Mouse (Mus musculus) cerebellum, postnatal 14 days (tissue): ENCODE results near the gene Slc50a1.

Source experiments
- DNase-seq, 2 experiments: peaks; one replicate each; pipeline ENCODE4 v3.0.0; 2021; ENCODE audit warnings: mixed read lengths in 2 of 2

The Slc50a1 gene

DNA sequence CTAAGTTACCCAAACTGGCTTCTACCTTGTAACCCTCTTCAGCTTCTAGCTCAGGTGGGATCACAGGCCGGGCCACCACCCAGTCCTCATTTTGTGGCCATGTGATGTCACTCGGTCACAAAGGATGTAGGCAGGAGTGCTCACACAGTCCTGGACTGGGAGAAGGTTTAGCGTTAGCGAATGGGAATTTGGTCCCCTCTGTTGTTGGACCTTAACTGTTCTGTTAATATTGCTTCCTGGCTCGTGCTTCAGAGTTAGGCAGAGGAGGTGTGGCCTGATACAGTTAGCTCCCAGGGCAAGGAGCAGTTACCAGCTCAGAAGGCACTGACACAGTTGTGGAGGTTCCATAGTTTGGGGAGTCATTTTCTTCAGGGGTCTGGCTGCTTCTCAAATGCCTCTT, 23.8 kb upstream of the Slc50a1 start:
- DNase-seq = no peak

DNA sequence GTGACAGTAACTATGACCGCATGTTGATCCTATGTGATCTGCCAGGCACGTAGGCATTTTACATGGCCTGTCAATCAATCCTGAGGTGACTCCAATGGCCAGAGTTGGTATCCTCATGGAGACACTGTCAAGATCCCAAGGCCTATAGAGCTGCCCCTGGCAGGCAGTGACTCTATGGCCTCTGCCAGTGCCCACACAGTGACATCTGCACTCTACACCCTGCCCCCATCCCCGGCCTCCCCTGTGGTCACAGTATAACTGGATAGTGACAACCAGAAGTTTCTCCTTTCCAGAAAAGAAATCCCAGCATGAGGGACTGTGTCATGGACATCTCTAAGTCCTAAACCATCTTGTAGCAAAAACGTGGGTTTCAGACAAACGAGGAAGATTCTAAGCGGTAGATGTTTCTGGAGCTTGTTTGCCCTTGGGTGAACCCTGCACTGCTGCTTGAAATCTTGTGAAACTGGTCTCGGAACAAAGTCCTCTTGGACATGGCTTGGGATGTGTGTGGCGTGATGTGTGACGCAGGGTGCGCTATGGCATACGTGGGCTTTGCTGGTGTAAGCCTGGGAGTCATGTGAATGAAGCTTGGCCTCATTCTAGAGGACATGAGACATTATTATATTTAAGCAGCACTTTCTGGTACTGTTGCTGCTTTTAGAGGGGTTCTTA, 23.0 kb upstream of the Slc50a1 start:
- DNase-seq = no peak

DNA sequence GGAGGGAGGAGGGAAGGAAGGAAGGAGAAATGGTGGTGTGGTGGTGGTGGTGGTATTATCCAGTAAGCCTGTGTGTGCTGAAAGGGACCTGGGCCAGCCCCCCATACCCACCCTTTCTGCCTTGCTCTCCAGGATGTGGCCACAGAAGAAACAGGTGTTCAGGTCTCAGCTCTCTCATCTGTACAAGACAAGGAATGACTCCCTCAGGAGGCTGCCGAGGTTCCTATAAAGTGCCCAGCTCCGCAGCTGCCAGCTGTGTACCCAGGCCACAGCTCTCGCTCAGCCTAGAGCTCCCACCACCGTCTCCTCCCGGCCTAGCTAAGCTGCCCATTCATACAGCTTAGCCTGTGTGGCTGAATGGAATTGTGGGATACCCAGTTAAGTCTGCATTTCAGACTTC, 21.9 kb upstream of the Slc50a1 start:
- DNase-seq = no peak

DNA sequence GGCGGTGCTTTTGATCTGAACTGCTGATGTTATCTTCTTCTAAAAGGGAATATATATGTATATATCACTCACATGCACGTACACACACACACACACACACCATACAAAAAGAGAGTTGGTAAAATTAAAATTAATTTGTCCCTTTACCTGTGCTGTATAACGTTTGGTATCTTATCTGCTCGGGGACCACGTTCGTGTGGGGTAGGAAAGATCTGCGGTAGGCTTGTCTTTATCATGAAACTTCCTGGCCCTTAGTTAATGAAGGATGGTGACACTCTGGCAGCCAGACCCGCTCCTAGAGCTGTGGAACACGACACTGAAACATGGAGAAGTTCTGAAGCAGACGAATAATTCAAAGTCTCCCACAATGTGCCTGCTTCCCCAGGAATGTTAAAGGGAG, 21.5 kb upstream of the Slc50a1 start:
- no peak for DNase-seq

DNA sequence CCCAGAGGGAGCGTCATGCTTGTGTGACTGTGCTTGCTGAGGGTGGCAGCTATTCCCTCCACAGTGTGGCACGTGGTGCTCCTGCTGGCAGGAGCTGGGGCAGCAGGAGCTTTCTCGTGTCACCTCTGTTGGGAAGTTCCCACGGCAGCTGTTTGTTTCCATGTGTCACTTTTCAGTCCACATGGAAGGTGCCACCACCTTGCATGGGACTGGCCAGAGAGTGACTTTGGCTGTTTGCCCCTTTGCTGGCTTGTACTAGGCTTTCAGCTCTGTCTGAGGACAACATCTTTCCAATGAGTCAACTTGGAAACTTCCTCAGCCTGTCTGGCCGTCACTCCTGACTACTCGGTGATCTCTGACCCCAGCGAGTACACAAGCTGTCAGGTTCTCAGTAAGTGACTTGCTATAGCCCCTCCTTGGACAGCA, 18.1 kb upstream of the Slc50a1 start:
- DNase-seq = no peak

DNA sequence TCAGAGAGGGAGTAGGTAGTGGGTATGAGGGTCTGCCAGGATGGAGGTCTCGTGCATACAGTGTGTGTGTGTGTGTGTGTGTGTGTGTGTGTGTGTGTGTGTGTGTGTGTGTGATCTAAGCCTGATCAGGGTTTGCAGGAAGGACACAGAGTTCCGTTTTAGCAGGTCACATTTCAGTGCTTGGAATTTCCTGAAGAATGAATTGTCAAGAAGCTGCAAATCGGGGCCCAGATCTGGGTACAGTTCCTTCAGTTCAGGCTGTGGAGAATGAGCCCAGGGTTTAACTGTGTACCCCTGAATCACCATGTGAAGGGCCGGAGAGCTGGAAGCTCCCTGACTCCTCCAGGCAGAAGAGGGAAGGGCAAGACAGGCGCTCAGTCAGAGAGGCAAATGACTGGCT, 16.9 kb upstream of the Slc50a1 start:
- no peak for DNase-seq

DNA sequence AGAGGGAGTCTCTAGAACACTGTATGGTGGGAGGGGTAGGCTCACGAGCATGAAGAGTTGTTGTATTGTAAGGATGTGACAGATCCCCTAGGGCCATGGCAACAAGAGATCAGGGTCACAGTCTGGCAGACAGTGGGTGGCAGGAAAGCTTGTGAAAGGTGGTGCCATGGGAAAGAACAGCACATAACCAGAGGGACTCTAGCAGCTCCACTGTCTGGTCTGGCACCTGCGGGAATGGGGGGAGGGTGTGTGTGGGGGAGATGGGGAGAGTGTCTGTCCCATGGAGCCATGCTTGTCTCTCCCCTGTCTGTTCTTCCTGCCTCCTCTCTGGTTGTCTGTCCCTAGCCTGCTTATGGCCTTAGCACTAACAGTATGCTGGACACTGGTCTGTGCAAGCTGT, 15.2 kb upstream of the Slc50a1 start:
- no peak for DNase-seq

DNA sequence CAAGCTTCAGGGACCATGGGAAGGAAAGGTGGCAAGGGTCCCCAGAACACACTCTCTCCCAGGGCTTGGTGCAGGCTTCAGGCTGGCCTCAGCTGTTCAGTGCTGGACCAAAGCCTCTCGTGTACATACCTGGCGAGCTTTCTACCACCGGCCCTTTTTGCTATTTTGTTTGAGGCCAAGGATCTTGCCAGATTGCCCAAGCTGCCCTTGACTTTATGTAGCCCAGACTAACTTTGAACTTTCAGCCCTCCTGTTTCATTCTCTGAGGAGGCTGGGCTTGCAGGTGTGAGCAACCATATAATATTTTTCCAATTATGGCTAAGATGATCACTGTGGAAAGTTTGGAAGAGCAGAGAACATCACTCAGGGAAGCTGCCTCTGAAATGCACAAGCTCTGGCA, 13.9 kb upstream of the Slc50a1 start:
- no peak for DNase-seq

DNA sequence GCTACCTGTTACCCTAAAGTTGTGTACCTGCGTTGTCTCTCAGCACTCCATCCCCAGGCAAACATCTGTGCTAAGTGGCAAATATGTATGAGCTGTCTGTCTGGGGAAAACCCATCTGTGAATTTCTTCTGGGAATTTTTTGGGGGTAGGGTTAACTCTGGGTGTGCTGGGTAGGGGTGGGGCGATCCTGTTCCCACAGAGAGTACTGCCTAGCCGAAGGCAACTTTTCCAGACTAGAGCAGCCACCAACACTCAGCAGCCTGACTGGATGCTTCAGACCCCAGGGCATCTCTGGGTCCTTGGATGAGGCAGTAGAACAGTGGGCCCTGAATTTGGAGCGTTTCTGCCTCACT, 11.9 kb upstream of the Slc50a1 start:
- no peak for DNase-seq

DNA sequence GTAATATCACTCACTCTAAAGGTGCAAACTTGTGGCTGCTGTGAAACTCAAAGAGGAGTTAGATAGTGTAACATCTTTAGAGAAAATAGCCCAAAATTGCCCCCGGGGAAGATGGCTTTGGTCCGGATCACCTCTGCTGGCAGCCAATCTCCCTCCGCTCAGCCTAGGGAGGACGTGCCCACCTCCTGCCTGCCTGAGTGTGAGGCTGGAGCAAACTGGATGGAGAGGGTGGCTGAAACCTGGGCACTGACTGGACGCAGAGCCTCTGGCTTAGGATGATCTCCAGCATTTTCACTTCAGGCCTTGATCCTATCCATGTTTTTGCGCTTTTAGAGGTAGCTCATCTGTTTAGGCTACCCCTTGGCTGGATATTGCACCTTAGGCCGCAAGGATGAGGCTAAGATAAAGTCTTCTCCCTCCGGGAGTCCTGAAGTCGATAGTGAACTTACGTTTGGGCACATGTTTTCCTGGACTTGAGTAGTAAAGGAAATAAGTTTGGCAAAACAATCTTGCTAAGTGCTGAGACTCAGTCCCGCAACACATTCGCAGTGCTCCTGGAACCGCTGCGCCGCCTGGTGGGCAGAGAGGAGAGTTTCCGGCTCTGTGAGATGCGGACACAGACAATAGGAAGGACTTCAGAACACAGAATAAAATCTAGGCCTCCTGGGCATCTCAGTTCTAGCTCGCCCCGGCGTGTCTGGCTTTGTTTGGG, 11.4 kb upstream of the Slc50a1 start:
- DNase-seq = peak; percentile 92 to 93

DNA sequence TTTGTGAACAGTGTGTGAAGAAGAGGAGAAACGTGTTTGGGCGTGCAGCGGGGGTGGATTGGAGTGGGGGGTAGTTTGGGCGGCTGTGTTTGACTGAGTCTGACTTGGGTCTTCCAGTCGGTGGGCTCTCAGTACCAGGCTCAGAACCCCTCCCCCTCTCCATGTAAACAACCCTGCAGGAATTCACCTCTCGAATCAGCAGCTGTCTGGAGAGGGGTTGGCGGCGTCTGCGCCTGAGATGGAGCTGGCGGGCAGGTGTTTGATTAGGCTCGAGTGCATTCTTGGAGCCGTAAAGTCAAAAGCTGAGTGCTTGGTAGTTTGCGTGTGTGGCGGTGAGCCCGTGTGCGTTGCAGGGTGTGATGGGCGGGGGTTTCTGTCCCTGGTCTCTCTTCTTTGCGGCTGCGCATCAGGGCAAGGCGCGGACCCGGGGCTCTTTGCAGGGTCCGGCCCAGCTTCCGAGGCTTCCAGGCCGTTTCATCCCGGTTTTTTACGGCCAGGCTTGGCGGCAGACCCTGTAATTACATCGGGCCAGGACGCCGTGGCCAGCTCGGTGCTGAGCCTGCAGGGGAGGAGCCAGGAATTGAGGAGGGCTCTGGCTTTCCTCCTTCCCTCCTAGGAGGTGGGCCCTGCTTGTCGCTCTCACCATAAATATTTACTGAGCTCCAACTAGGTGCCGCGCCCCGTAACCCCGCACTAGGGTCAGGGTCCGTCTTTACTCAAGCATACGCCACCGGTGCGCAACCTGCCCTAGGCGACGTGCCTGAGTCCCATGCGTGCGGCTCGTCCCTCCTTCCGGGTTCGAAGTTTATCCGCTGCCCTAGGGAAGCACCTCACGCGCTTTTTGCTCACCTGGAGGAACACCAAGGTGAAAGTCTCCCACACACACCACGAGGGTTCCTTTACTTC, 10.5 kb upstream of the Slc50a1 start, which contains the start of gene Efna1:
TSS of gene Efna1 (minus strand) at position 537 of the 906 bp plus-strand sequence.
- peak; percentile 69 to 71 for DNase-seq

DNA sequence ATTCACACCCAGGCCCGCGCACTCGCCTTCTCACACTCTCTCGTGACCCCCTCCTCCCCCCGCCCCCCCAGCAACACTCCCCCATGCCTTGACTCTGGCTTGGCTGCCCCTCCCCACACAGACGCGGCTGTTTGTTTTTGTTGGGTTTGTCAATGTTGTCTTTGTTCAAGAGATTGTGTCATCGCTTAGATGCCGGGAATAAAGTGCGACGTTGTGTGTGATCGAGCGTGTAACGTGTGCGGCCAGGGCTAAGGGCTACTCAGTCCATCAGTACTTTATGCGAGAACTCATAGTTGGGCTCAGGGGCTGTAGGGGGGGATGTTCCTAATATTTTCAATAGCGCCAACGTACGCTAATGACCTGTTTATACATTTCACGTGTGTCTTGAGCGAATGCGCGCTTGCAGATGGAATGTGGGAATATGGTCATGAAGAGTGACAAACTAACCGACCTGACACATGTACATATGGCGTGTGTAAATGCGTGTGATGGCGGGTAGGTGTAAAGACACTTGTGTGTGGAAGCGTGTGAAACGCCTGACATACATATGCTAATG, 9.8 kb upstream of the Slc50a1 start:
- peak in 1 of 2 experiments; percentile 46 for DNase-seq

DNA sequence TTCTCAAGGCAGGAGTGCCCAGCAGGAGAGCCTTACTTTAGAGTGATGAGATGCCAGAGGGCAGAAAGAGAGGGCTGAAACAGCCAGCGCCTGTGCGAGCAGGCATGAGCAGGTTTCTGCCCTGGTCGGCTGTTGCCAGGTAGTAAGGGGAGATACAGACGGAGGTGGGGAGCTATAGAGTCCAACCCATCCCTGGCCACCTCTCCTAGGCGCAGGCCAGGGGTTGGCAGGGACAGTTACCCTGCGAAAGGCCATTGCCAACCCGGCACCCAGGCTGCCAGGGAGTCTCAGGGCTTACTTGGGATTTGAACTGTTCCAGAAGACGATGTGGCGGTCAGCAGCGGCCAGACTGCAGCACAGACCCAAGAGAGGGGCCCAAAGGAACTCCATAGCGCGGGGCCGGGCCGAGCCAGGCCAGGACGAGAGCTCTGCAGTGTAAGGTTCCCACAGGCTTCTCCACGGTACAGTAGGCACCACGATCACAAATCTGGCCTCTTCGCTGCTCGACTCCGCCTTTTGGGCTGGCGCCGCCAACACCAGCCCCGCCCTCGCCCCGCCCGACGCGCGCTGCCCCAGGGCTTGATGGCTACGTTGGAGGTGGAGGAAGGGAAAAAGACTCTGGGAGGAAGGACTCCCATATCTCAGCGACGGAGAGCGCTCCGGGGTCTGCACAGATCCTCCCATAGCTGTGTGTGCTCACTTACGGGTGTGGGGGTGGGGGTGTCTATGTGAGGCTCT, 9.0 kb upstream of the Slc50a1 start:
- peak; percentile 91 to 92 for DNase-seq

DNA sequence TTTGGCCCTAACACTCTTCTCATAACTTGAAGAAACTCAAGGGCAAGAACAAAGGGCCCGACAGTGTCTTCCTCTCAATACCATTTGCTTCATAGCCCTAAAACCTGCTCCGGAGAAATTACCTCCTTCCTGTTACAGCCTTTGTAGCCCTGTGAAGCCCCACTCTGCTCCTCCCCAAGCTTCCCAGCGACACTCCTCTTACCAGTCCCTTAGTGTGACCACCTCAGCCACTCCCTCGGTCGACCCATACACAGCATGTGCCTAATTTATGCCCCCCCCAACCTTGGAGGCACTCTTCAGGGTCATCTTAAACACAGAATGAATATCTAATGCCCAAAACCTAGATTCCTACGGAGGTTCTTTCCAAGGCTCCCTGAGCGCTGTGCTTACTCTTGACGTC, 8.3 kb upstream of the Slc50a1 start:
- peak in 1 of 2 experiments; percentile 24 for DNase-seq

DNA sequence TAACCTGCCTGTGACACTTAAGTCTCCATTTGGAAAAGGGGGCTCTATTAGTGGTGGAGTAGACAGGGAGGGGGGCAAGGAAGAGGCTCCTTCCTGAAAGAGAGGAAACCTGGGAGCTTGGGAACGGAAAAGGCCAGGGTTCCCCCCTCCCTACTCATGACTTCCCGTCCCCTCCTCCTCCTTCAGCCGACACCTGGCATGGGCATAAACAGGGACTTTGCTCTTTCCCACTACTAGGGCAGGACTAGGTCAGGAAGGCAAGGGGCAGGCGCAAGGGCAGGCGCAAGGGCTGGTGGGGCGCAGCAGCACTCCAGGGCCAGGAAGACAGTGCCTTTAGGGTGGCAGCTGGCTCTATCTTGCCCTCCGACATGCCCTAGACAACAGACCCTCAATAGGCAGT, 7.7 kb upstream of the Slc50a1 start:
- DNase-seq = peak in 1 of 2 experiments; percentile 27

DNA sequence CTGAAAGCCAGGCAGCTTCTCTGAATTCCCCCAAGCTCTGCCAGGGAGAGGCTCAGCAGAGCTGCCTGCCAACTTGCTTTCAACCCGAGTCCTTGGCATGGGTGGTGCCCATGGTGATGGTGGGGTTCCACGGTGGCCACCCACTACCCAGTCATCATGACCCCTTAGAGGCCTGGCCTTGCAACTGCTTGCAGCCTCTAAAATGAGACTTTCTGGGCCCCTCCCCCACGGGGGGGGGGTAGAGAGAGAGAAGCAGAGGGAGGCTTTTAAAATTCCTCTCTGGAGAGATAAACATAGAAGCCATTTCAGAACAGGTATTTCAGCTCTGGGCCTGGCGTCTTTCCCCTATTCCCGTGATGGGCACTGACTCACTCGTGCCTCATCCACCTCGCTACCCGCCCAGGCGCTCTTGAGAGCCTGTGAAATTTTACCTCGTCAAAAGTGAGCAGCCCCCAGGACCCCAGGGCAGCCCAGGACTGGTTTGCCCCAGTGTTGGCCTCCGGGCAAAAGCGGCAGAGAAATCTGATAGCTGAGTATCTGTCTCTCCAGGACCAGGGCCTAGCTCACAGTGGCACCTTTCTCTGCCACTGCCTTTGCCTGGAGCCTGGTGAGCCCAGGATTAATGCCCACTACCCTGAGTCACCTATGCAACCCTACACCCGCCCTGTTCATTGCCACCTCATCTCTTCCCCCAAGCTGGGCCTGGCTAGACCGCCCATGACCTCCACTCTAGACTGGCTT, 7.1 kb upstream of the Slc50a1 start:
- peak; percentile 32 to 40 for DNase-seq

DNA sequence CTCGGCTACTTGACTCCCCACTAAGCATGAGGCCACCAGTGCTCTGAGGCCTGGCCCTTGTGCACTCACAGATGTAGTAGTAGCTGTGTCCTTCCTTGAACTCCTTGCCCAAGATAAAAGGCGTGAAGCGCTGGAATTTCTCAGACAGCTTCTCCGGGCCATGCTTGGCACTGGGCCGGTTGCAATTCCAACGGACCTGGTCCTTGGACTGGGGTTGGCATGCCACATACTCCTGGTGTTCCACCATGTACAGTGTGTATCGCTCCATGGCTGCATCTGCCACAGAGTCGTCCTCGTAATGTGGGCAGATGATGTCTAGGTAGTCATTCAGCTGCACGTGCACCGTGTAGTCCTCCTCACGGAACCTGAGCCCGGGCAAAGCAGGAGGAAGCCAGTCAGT, 5.7 kb upstream of the Slc50a1 start:
- DNase-seq = no peak

DNA sequence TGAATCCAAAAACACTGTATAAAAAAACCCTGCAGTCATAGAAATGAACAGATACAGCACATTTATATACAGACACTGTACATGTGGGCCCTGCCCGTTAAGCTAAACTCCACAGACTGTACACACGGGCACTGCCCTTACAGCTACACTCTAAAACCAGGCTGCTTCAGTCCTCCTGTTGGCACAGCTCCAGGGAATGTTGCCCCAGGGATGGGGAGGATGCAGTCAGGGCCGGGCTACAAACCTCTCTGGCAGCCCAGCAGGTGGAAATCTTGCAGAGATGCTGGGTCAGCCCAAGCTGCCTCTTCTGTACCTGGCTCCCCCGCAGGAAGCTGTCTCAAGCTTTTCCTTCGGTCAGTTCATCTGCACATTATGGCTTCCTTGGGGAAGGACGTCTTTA, 1.4 kb upstream of the Slc50a1 start:
- peak in 1 of 2 experiments; percentile 61 for DNase-seq

DNA sequence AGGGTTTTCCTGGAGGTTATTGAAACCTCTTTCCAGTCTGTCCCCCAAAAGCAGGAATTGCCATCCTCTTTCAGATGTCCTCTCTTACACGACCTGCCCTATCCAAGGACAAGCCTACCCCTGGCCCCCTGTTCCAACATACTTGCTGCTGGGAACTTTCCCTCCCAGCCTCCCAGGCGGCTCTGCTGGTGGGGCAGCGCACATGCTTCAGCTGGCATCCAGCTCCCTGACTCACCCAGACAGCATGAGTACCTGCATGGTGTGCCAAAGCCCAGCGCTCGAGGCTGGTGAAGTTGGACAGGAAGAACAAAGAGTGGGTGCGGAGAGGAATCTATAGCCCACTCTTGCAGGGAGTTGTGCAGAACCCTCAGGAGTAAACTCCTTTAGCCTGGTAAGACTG, 521 bp upstream of the Slc50a1 start:
- DNase-seq = peak; percentile 64 to 66

DNA sequence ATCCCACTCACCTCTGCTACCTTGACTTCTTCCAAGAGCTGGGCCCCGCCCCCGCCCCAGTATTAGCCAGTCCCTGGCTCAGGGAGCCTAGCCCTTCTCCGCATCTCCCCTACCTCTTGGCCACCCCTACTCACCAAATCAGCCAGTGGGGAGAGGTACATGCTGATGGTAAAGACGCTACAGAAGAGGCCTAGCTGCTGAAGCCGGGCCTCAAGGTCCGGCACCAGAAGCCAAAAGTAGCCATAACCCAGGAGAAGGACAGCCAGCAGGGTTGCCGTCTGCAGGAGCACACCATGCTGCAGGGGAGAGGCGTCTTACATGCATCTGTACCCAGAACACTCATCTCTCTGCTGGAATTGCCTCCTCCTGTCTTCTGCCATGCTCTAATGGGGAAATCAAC, 1.5 kb downstream of the Slc50a1 start:
- no peak for DNase-seq

DNA sequence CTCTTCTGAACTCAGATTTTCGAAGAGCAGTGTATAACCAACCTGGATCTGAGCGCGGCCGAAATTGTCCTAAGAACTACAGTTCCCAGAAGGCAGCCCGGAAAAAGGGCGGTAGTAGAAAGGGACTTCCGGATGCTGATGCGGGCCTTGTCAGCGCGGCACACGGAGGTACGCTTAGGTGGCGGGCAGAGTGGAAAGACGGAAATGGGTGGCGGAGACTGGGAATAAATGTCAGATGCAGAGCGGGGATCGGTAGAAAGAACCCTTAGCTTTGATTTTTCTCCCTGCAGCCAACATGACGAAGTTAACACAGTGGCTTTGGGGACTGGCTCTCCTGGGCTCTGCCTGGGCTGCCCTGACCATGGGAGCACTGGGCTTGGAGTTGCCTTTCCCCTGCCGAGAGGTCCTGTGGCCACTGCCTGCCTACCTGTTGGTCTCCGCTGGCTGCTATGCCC, 3.9 kb downstream of the Slc50a1 start:
- DNase-seq = peak; percentile 84 to 85

DNA sequence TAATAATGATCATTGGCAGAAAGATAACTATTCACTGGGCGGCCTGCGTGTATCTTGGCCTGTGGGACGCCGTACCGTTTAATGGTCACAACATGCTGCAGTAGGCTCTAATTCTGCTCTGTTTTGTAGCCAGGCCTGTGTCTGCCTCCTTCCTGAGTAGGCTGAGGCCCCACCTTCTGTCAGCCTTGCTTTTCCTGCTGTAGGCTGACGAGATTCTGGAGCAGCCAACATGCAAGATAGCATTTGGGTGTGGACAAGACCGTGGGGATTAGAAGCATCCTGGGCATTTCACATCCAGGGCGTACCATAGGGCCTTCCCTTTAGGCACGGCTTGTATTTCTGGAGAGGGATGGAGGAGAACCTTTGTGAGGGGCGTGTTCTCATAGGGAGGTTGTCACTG, 8.0 kb downstream of the Slc50a1 start:
- no peak for DNase-seq
